In genomic region chr7:139143785-139144184, GRCm38 (mm10) we compare ENCODE assay signal across 23 mouse cellular contexts. TPM values are rescaled to one million over a fixed set of nuclear protein-coding genes. Genes with fewer than 3 reads are reported as not detected.
"Had no signal": no experiment of that assay in that cellular context is flagged by ENCODE, and none has a peak within 500 bp of the region (broad histone marks: within the 10 kb centered on the region; RNA-seq: fewer than 3 reads in every experiment).

No protein-coding gene starts in this region.

- H3K27ac ChIP-seq: intestine, embryonic 15.5 days; kidney, embryonic 15.5 days; left cerebral cortex, adult 2 months; liver, embryonic 13.5 days; midbrain, embryonic 13.5 days; neural tube, embryonic 12.5 days; neural tube, embryonic 15.5 days; stomach, embryonic 15.5 days had no signal

- DNase-seq: kidney, adult 11 months; kidney, adult 8-10 months; kidney, postnatal 10 days; kidney, postnatal 4 days; layer of hippocampus, adult 9-11 months; layer of hippocampus, postnatal 36 days; liver, embryonic 13.5 days; lung, adult 2 months; lung, postnatal 14 days; lung, postnatal 4 days; retina, postnatal 1 day; right cerebral cortex, postnatal 25 days; spleen, adult 18-20 months; thymus, postnatal 25 days had no signal

- ATAC-seq: intestine, embryonic 15.5 days; midbrain, embryonic 13.5 days; midbrain, embryonic 16.5 days had no signal

- H3K4me3 ChIP-seq: intestine, embryonic 15.5 days; kidney, embryonic 15.5 days; left cerebral cortex, adult 2 months; liver, embryonic 13.5 days; midbrain, embryonic 13.5 days; neural tube, embryonic 12.5 days; neural tube, embryonic 15.5 days; stomach, embryonic 15.5 days had no signal

RNA-seq across cellular contexts. Expression of gene Dpysl4, which starts 58.0 kb away (rescaled TPM):
- total RNA-seq: megakaryocyte progenitor cell, adult 5-6 weeks had no signal
